Mouse (Mus musculus) liver, embryonic 14.5 days (tissue): ENCODE measurements around the gene Polr2e. TPM values are rescaled to one million over a fixed set of nuclear protein-coding genes. Genes with fewer than 3 reads are reported as not detected.
"Not testable (repeated sequence)": the region's sequence is repeated elsewhere in the genome, so short reads cannot be mapped to it uniquely, and the experiment has no call there.

Source experiments
- ATAC-seq: fragments of 200-750 bp; cut with Nextera tagmentation; 2 replicates; pipeline ENCODE4 v1.8.0; 2017; ENCODE audit warnings: moderate number of reproducible peaks, mild to moderate bottlenecking, moderate library complexity; ENCODE audit not compliant: insufficient read depth
- DNase-seq, 3 experiments: peaks; one replicate each; pipeline ENCODE4 v3.0.0-alpha.2; 2012 to 2013; ENCODE audit warnings: low read depth in 3 of 3, low spot score in 3 of 3
- H3K27ac ChIP-seq: fragments of 300-500 bp; sonication (generic); 2 replicates; pipeline ENCODE4 v1.5.1; 2014; ENCODE audit warnings: moderate library complexity, mild to moderate bottlenecking, control low read depth, inconsistent platforms
- H3K27me3 ChIP-seq: fragments of 300-500 bp; sonication (generic); 2 replicates; pipeline ENCODE4 v1.6.1; 2014; ENCODE audit warnings: mild to moderate bottlenecking, low read length, moderate library complexity; ENCODE audit not compliant: control insufficient read depth, insufficient read depth
- H3K36me3 ChIP-seq: fragments of 300-500 bp; sonication (generic); replicated peaks from 2 replicates; pipeline ENCODE4 v1.6.1; 2014; ENCODE audit warnings: low read depth; ENCODE audit not compliant: control insufficient read depth, insufficient read depth
- H3K4me1 ChIP-seq, 2 experiments: fragments of 200-500 bp in 1 of 2; fragments of 300-500 bp in 1 of 2; sonication (generic) in 1 of 2; replicated peaks; 2 replicates each; pipeline ENCODE4 v1.6.1; 2012 to 2014; ENCODE audit warnings: antibody characterized with exemption in 1 of 2, inconsistent platforms in 1 of 2, low read length in 1 of 2; ENCODE audit not compliant: control insufficient read depth in 2 of 2, insufficient read depth in 2 of 2
- H3K4me2 ChIP-seq: fragments of 300-500 bp; sonication (generic); 2 replicates; pipeline ENCODE4 v1.6.1; 2014; ENCODE audit warnings: low read depth, mild to moderate bottlenecking, control low read depth, moderate library complexity
- H3K4me3 ChIP-seq, 2 experiments: fragments of 200-500 bp in 1 of 2; fragments of 300-500 bp in 1 of 2; sonication (generic) in 1 of 2; 2 replicates each; pipeline ENCODE4 v1.5.1; 2012 to 2014; ENCODE audit warnings: low read depth in 2 of 2, low read length in 2 of 2, mild to moderate bottlenecking in 2 of 2, control low read depth in 1 of 2, inconsistent platforms in 1 of 2, moderate library complexity in 1 of 2; ENCODE audit not compliant: insufficient read depth in 1 of 2
- H3K9ac ChIP-seq: fragments of 300-500 bp; sonication (generic); replicated peaks from 2 replicates; pipeline ENCODE4 v1.6.1; 2014; ENCODE audit warnings: mild to moderate bottlenecking, control low read depth, moderate library complexity
- H3K9me3 ChIP-seq: fragments of 300-500 bp; sonication (generic); 2 replicates; pipeline ENCODE4 v1.6.1; 2016; ENCODE audit warnings: low read length, mixed read lengths; ENCODE audit not compliant: control insufficient read depth
- CTCF ChIP-seq: IDR thresholded peaks from 2 replicates; pipeline ENCODE4 v1.5.1; 2016; ENCODE audit warnings: antibody characterized with exemption, low read depth, control low read depth
- EP300 ChIP-seq: IDR thresholded peaks from 2 replicates; pipeline ENCODE4 v1.6.1; 2016; ENCODE audit warnings: antibody characterized with exemption, low read depth
- WGBS: fragments of 180-500 bp; shearing (Covaris S2); extraction: QIAGEN DNeasy Blood & Tissue Kit; methylation state at CpG from one replicate; pipeline ENCODE4 v1.1.7; 2014; ENCODE audit not compliant: insufficient replicate concordance; 5-methylcytosine and 5-hydroxymethylcytosine counted together
- polyA plus RNA-seq, 2 experiments: library from polyadenylated mRNA; depleted of rRNA in 1 of 2; stranded (reverse) in 1 of 2; unstranded in 1 of 2; fragments of >200 nt; fragmentation: Nextera tagmentation in 1 of 2; extraction: Ambion mirVana in 1 of 2; gene quantifications; 2 replicates each; pipeline versions ENCODE4 v1.2.1 to v1.2.3; 2012 to 2014

The Polr2e gene
- polyA plus RNA-seq, 2 experiments = 88.0 to 121 TPM

- TF ChIP-seq CTCF (no peak), EP300 (no peak)
- no peak overlapping the region for H3K4me3 ChIP-seq
- H3K27ac ChIP-seq = no peak overlapping the region
- ATAC-seq = no peak
- no peaks in the 10 kb centered on the region for H3K9me3 ChIP-seq
- no peak overlapping the region for H3K4me2 ChIP-seq
- H3K27me3 ChIP-seq = no peaks in the 10 kb centered on the region
- H3K4me1 ChIP-seq = peaks cover 11% of the 10 kb centered on the region in 2 experiments
- H3K9ac ChIP-seq = no peak overlapping the region
- peaks cover 42% of the 10 kb centered on the region for H3K36me3 ChIP-seq
- no peak for DNase-seq
- WGBS = 85% methylated on average over 30 of the region's 30 CpGs
Measured at GRCm38 (mm10) chr10:80057683-80058326, 18.2 kb upstream of the Polr2e start.

- TF ChIP-seq EP300 = no peak
- TF ChIP-seq CTCF = no peak
- peaks cover 37% of the 10 kb centered on the region for H3K36me3 ChIP-seq
- no peak overlapping the region for H3K9ac ChIP-seq
- no peaks in the 10 kb centered on the region for H3K9me3 ChIP-seq
- WGBS = 90% methylated on average over 27 of the region's 27 CpGs
- no peak overlapping the region for H3K4me2 ChIP-seq
- peaks cover 18% of the 10 kb centered on the region in 2 experiments for H3K4me1 ChIP-seq
- ATAC-seq (no peak), DNase-seq (no peak)
- H3K27ac ChIP-seq = no peak overlapping the region
- H3K4me3 ChIP-seq = no peak overlapping the region
- H3K27me3 ChIP-seq = no peaks in the 10 kb centered on the region
Measured at GRCm38 (mm10) chr10:80056976-80057682, 17.5 kb upstream of the Polr2e start.

- Histone ChIP-seq H3K4me1 (peaks cover 21 to 23% of the 10 kb centered on the region in 2 experiments), H3K9ac (no peak overlapping the region), H3K4me3 (no peak overlapping the region), H3K4me2 (no peak overlapping the region), H3K36me3 (peaks cover 34% of the 10 kb centered on the region), H3K27me3 (no peaks in the 10 kb centered on the region), H3K9me3 (no peaks in the 10 kb centered on the region), H3K27ac (no peak overlapping the region)
- no peak for DNase-seq
- no peak for ATAC-seq
- WGBS = 81% methylated on average over 4 of the region's 4 CpGs
- no peak for TF ChIP-seq CTCF
- TF ChIP-seq EP300 = no peak
Measured at GRCm38 (mm10) chr10:80056506-80056905, 16.9 kb upstream of the Polr2e start.

GRCm38 (mm10) chr10:80055891-80056290 is 16.3 kb upstream of the Polr2e start:
- DNase-seq (no peak), ATAC-seq (no peak)
- Histone ChIP-seq H3K9me3 (no peaks in the 10 kb centered on the region), H3K27ac (no peak overlapping the region), H3K27me3 (no peaks in the 10 kb centered on the region), H3K4me2 (peak overlapping the region; percentile 98), H3K36me3 (peaks cover 33% of the 10 kb centered on the region), H3K9ac (no peak overlapping the region), H3K4me1 (peaks cover 27 to 28% of the 10 kb centered on the region in 2 experiments), H3K4me3 (peak overlapping the region in 1 of 2 experiments; percentile 95; a peak in 2 of 4 replicates)
- no peak for TF ChIP-seq CTCF
- 27% methylated on average over 9 of the region's 10 CpGs for WGBS

GRCm38 (mm10) chr10:80055364-80055763 is 15.8 kb upstream of the Polr2e start:
- WGBS = 77% methylated on average over 5 of the region's 5 CpGs
- H3K27me3 ChIP-seq = no peaks in the 10 kb centered on the region
- H3K9ac ChIP-seq = peak overlapping the region; percentile 98
- peak overlapping the region; percentile 98 for H3K4me2 ChIP-seq
- H3K9me3 ChIP-seq = no peaks in the 10 kb centered on the region
- peak overlapping the region; percentile 21; the same call in 1 of the 2 replicates for H3K27ac ChIP-seq
- peaks cover 31% of the 10 kb centered on the region for H3K36me3 ChIP-seq
- no peak for TF ChIP-seq CTCF
- DNase-seq = no peak
- H3K4me1 ChIP-seq = peaks cover 30 to 31% of the 10 kb centered on the region in 2 experiments
- peak overlapping the region; percentile 83 to 95 for H3K4me3 ChIP-seq
- ATAC-seq = no peak

- not testable (repeated sequence) for H3K9me3 ChIP-seq, DNase-seq, ATAC-seq, H3K27me3 ChIP-seq
- H3K4me3 ChIP-seq = peak overlapping the region; percentile 83 to 95
- peak overlapping the region; percentile 98 for H3K4me2 ChIP-seq
- 17% methylated on average over 3 of the region's 3 CpGs for WGBS
- H3K36me3 ChIP-seq = peaks cover 27% of the 10 kb centered on the region
- H3K9ac ChIP-seq = peak overlapping the region; percentile 98
- peaks cover 32 to 33% of the 10 kb centered on the region in 2 experiments for H3K4me1 ChIP-seq
- H3K27ac ChIP-seq = peak overlapping the region; percentile 21; the same call in 1 of the 2 replicates
Measured at GRCm38 (mm10) chr10:80054911-80055310, 15.3 kb upstream of the Polr2e start.
